Mouse (Mus musculus): Measurements from ENCODE around the gene Chd2. TPM values are rescaled to one million over a fixed set of nuclear protein-coding genes. Genes with fewer than 3 reads are reported as not detected.

Chd2 gene
- polyA plus RNA-seq, 1 experiment: 36.9 TPM

GRCm38 (mm10) chr7:73539116-73539682, 2.4 kb downstream of the Chd2 start:
- 10% methylated on average over 2 of the region's 2 CpGs for WGBS
- Histone ChIP-seq H3K4me1 (ENCODE audit: control insufficient read depth, insufficient read depth, low read length) (peaks cover 20% of the 10 kb centered on the region), H3K27me3 (replicated peaks; ENCODE audit: control insufficient read depth, insufficient read depth, low read length) (no peaks in the 10 kb centered on the region), H3K36me3 (ENCODE audit: control insufficient read depth, insufficient read depth, low read length) (peaks cover 3% of the 10 kb centered on the region), H3K4me3 (ENCODE audit: insufficient read depth, low read depth, low read length) (peak overlapping the region; percentile 58), H3K27ac (ENCODE audit: insufficient read depth, low read depth, low read length) (peak overlapping the region; percentile 82)
- no peak for DNase-seq
- TF ChIP-seq CTCF (conservative IDR thresholded peaks at IDR 0.05; ENCODE audit: insufficient read depth, insufficient read length, low read depth, low read length) (no peak), POLR2A (IDR thresholded peaks at IDR 0.05; ENCODE audit: low read depth, low read length) (no peak)

DNA sequence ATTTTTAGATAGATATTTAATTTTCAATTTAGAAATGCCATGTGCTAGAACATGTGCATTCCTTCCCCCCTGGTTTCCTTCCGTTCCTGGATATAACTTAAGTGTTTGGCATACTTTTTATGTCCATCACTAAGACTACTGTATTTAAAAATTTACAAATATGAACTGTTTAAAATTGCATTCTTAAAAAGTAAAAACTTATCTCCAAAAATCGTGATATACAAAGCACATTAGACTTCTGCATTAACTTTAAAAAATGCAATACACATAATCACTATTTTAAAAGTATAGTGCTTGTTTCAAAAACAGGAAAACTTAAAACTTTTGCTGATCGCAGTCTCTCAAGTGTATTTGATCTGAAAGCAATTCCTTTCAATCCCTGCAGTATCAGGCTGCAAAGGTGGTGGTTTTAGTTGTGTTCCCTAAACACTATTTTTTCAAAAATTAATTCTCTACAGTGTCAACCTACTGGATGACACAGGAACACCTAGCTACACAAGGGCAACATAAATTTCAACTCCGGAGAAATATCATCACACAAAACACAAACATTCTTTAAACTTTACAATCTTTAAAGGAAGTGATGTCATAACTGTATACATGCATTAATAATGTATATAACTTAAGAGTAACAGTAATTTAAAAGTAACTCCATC, 3.1 kb downstream of the Chd2 start:
- H3K36me3 ChIP-seq (ENCODE audit: control insufficient read depth, insufficient read depth, low read length): peaks cover 3% of the 10 kb centered on the region
- DNase-seq: no peak
- peak overlapping the region; percentile 98 for H3K27ac ChIP-seq (ENCODE audit: insufficient read depth, low read depth, low read length)
- WGBS: 1% methylated on average over 4 of the region's 4 CpGs
- no peak for TF ChIP-seq POLR2A (IDR thresholded peaks at IDR 0.05; ENCODE audit: low read depth, low read length)
- no peak for TF ChIP-seq CTCF (conservative IDR thresholded peaks at IDR 0.05; ENCODE audit: insufficient read depth, insufficient read length, low read depth, low read length)
- H3K27me3 ChIP-seq (replicated peaks; ENCODE audit: control insufficient read depth, insufficient read depth, low read length): no peaks in the 10 kb centered on the region
- peaks cover 26% of the 10 kb centered on the region for H3K4me1 ChIP-seq (ENCODE audit: control insufficient read depth, insufficient read depth, low read length)
- peak overlapping the region; percentile 57 for H3K4me3 ChIP-seq (ENCODE audit: insufficient read depth, low read depth, low read length)

- DNase-seq: peak; percentile 100
- peaks cover 2% of the 10 kb centered on the region for H3K36me3 ChIP-seq (ENCODE audit: control insufficient read depth, insufficient read depth, low read length)
- peak overlapping the region; percentile 57 for H3K4me3 ChIP-seq (ENCODE audit: insufficient read depth, low read depth, low read length)
- TF ChIP-seq CTCF (conservative IDR thresholded peaks at IDR 0.05; ENCODE audit: insufficient read depth, insufficient read length, low read depth, low read length): 0 out of 2 replicates have a peak, but pooled peaks have one; percentile 3
- peak; percentile 76 for TF ChIP-seq POLR2A (IDR thresholded peaks at IDR 0.05; ENCODE audit: low read depth, low read length)
- H3K27me3 ChIP-seq (replicated peaks; ENCODE audit: control insufficient read depth, insufficient read depth, low read length): no peaks in the 10 kb centered on the region
- H3K4me1 ChIP-seq (ENCODE audit: control insufficient read depth, insufficient read depth, low read length): peaks cover 32% of the 10 kb centered on the region
- peak overlapping the region; percentile 98 for H3K27ac ChIP-seq (ENCODE audit: insufficient read depth, low read depth, low read length)
- WGBS: under 1% methylated on average over 46 of the region's 46 CpGs
Observed at GRCm38 (mm10) chr7:73537634-73538423, 3.8 kb downstream of the Chd2 start.

- 2% methylated on average over 10 of the region's 10 CpGs for whole genome bisulfite sequencing
- Histone ChIP-seq H3K4me1 (ENCODE audit: control insufficient read depth, insufficient read depth, low read length) (peaks cover 34% of the 10 kb centered on the region), H3K27ac (ENCODE audit: insufficient read depth, low read depth, low read length) (peak overlapping the region; percentile 72), H3K27me3 (replicated peaks; ENCODE audit: control insufficient read depth, insufficient read depth, low read length) (no peaks in the 10 kb centered on the region), H3K36me3 (ENCODE audit: control insufficient read depth, insufficient read depth, low read length) (no peaks in the 10 kb centered on the region; the same call in 1 of the 2 replicates), H3K4me3 (ENCODE audit: insufficient read depth, low read depth, low read length) (peak overlapping the region; percentile 40)
- TF ChIP-seq POLR2A (IDR thresholded peaks at IDR 0.05; ENCODE audit: low read depth, low read length) (no peak), CTCF (conservative IDR thresholded peaks at IDR 0.05; ENCODE audit: insufficient read depth, insufficient read length, low read depth, low read length) (no peak)
- DNase-seq: no peak
Observed at GRCm38 (mm10) chr7:73537228-73537627, 4.4 kb downstream of the Chd2 start.

DNA sequence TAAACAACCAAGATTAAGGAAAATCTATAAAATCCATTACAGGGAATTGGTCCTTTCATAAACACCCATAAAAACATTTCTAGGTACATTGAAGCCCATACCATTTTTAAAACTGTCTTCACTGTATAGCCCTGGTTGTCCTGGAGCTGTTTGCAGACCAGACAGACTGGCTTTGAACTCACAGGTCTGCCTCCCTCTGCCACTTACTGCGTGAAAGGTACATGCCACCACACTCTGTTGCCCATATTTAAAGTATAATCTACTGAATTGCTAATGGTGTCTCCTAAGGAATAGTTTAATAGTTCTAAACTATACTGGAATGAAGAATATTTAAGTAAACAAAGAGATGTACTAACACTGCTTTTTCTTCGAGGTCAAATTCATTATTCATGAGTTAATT, 5.1 kb downstream of the Chd2 start:
- WGBS: 21% methylated on average over 2 of the region's 2 CpGs
- TF ChIP-seq CTCF (conservative IDR thresholded peaks at IDR 0.05; ENCODE audit: insufficient read depth, insufficient read length, low read depth, low read length) (no peak), POLR2A (IDR thresholded peaks at IDR 0.05; ENCODE audit: low read depth, low read length) (no peak)
- Histone ChIP-seq H3K4me1 (ENCODE audit: control insufficient read depth, insufficient read depth, low read length) (peaks cover 40% of the 10 kb centered on the region), H3K27me3 (replicated peaks; ENCODE audit: control insufficient read depth, insufficient read depth, low read length) (no peaks in the 10 kb centered on the region), H3K36me3 (ENCODE audit: control insufficient read depth, insufficient read depth, low read length) (no peaks in the 10 kb centered on the region; the same call in 1 of the 2 replicates), H3K4me3 (ENCODE audit: insufficient read depth, low read depth, low read length) (no peak overlapping the region), H3K27ac (ENCODE audit: insufficient read depth, low read depth, low read length) (peak overlapping the region; percentile 72; the same call in 1 of the 2 replicates)
- DNase-seq: no peak

DNA sequence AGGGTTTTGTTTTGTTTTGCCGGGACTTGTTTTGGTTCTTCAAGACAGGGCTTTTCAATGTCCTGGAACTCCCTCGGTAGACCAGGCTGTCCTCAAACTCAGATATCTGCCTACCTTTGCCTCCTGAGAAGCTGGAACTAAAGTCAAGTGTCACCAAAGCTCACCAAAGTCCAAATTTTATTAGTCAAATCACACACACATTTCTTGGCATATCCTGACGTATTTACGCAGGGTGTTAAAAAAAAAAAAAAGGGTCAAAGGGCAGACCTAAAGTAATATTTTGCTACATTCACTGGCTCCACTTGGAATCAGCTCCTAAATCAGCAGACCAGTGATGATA, 5.8 kb downstream of the Chd2 start:
- H3K36me3 ChIP-seq (ENCODE audit: control insufficient read depth, insufficient read depth, low read length): no peaks in the 10 kb centered on the region; the same call in 1 of the 2 replicates
- peaks cover 46% of the 10 kb centered on the region for H3K4me1 ChIP-seq (ENCODE audit: control insufficient read depth, insufficient read depth, low read length)
- DNase-seq: peak; percentile 62
- H3K27me3 ChIP-seq (replicated peaks; ENCODE audit: control insufficient read depth, insufficient read depth, low read length): no peaks in the 10 kb centered on the region
- TF ChIP-seq POLR2A (IDR thresholded peaks at IDR 0.05; ENCODE audit: low read depth, low read length) (no peak), CTCF (conservative IDR thresholded peaks at IDR 0.05; ENCODE audit: insufficient read depth, insufficient read length, low read depth, low read length) (no peak)
- H3K4me3 ChIP-seq (ENCODE audit: insufficient read depth, low read depth, low read length): no peak overlapping the region
- WGBS: 19% methylated on average over 4 of the region's 4 CpGs
- peak overlapping the region; percentile 89 for H3K27ac ChIP-seq (ENCODE audit: insufficient read depth, low read depth, low read length)

Data from kidney, adult 2 months (tissue).